Mouse (Mus musculus): ENCODE results near the gene Tnk2.

Gene Tnk2

GRCm38 (mm10) chr16:32728240-32728639 lies 84.6 kb downstream of the Tnk2 start:
- in situ Hi-C loops (cut with MboI; ENCODE audit: low pct_unique_long_range_greater_than_20kb in 1 of 2, low sequenced_read_pairs in 2 of 2, unreplicated experiment in 1 of 2) = no loop called here

GRCm38 (mm10) chr16:32728730-32729129 lies 85.1 kb downstream of the Tnk2 start:
- in situ Hi-C loops (cut with MboI; ENCODE audit: low pct_unique_long_range_greater_than_20kb in 1 of 2, low sequenced_read_pairs in 2 of 2, unreplicated experiment in 1 of 2) = no loop called here
